Mouse (Mus musculus): Measurements from ENCODE around the gene Cdk14. TPM values are rescaled to one million over a fixed set of nuclear protein-coding genes. Genes with fewer than 3 reads are reported as not detected.

Gene Cdk14
- polyA plus RNA-seq, 1 experiment from 2014 or later = 22.7 TPM

DNA sequence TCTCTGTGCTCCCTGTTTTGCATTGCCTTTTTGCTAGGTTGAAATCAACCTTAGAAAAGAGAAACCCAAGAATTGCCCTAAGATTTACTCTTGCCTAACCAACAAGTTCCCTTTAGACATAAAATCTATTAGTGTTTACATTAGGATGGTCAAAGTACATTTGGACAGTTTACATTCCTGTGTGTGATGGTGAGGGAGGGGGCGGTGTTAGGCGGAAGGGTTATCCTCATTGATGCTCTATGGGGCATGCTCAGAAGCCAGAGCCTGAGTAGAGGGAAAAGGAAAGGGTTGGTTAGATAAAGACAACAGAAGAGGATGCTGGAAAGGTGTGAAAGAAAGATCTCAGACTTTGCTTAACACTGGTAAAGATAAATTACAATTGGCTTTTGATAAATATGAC, 8.2 kb downstream of the Cdk14 start:
- 92% methylated on average over 2 of the region's 2 CpGs for WGBS
- ATAC-seq (ENCODE audit: insufficient number of reproducible peaks, low FRiP score, low TSS enrichment, low read depth) (no peak), DNase-seq (ENCODE audit: low spot score) (no peak)
- Histone ChIP-seq H3K27ac (replicated peaks; ENCODE audit: low read depth, low read length) (no peak overlapping the region), H3K27me3 (ENCODE audit: control insufficient read depth, insufficient read depth, low read length) (no peaks in the 10 kb centered on the region), H3K9me3 (ENCODE audit: control insufficient read depth, low read length) (no peaks in the 10 kb centered on the region), H3K4me2 (ENCODE audit: low read depth, severe bottlenecking) (no peak overlapping the region), H3K4me3 (ENCODE audit: low read depth, low read length) (no peak overlapping the region), H3K9ac (ENCODE audit: low read length) (no peak overlapping the region), H3K36me3 (ENCODE audit: control insufficient read depth, insufficient read depth, low read length) (no peaks in the 10 kb centered on the region), H3K4me1 (ENCODE audit: control insufficient read depth, insufficient read depth, low read length) (no peaks in the 10 kb centered on the region)

DNA sequence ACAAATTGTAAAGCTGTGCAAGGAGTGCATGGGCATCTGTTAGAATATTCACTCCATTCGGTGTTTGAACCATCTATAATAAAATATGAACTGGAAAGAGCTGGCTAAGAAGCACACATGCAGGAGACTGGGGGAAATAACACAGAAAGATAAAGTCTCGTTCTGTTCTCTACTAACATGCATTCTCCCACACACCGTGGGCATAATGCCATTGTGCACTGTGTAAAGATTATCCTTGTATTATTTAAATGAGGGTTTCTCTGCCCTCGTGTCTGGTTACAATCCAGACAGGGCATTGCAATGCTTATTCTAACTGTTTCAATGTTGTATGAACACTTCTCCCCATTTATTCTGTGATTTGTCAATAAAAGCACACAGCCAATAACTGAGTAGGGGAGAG, 18.1 kb downstream of the Cdk14 start:
- Histone ChIP-seq H3K9me3 (ENCODE audit: control insufficient read depth, low read length) (no peaks in the 10 kb centered on the region), H3K27ac (replicated peaks; ENCODE audit: low read depth, low read length) (no peak overlapping the region), H3K4me3 (ENCODE audit: low read depth, low read length) (no peak overlapping the region), H3K36me3 (ENCODE audit: control insufficient read depth, insufficient read depth, low read length) (no peaks in the 10 kb centered on the region), H3K9ac (ENCODE audit: low read length) (no peak overlapping the region), H3K27me3 (ENCODE audit: control insufficient read depth, insufficient read depth, low read length) (no peaks in the 10 kb centered on the region), H3K4me2 (ENCODE audit: low read depth, severe bottlenecking) (no peak overlapping the region), H3K4me1 (ENCODE audit: control insufficient read depth, insufficient read depth, low read length) (no peaks in the 10 kb centered on the region)
- DNase-seq (ENCODE audit: low spot score) = no peak
- ATAC-seq (ENCODE audit: insufficient number of reproducible peaks, low FRiP score, low TSS enrichment, low read depth) = no peak
- 86% methylated on average over 4 of the region's 4 CpGs for WGBS

DNA sequence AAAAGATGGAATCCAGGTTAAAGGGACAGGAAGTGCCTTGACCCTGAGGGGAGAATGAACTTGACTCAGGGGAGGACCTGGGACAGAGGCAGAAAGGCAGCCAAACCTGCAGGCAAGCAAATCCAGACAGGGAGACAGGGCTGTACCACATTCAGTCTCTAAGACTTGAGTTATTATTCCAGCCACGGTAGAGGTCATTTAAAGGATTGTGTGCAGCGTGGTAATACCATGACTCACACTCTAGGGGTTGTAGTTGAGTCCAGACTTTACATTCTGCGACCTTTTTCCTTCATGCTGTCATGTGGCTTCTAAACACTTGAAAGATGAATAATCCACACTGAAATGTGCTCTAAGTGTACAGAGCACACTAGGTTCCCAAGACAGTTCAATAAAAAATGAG, 27.3 kb downstream of the Cdk14 start:
- H3K9ac ChIP-seq (ENCODE audit: low read length) = no peak overlapping the region
- no peaks in the 10 kb centered on the region for H3K4me1 ChIP-seq (ENCODE audit: control insufficient read depth, insufficient read depth, low read length)
- no peak for DNase-seq (ENCODE audit: low spot score)
- H3K27me3 ChIP-seq (ENCODE audit: control insufficient read depth, insufficient read depth, low read length) = no peaks in the 10 kb centered on the region
- H3K36me3 ChIP-seq (ENCODE audit: control insufficient read depth, insufficient read depth, low read length) = no peaks in the 10 kb centered on the region
- no peaks in the 10 kb centered on the region for H3K9me3 ChIP-seq (ENCODE audit: control insufficient read depth, low read length)
- H3K27ac ChIP-seq (replicated peaks; ENCODE audit: low read depth, low read length) = no peak overlapping the region
- H3K4me3 ChIP-seq (ENCODE audit: low read depth, low read length) = no peak overlapping the region
- no peak overlapping the region for H3K4me2 ChIP-seq (ENCODE audit: low read depth, severe bottlenecking)
- WGBS = 61% methylated on average over 3 of the region's 3 CpGs
- ATAC-seq (ENCODE audit: insufficient number of reproducible peaks, low FRiP score, low TSS enrichment, low read depth) = no peak

DNA sequence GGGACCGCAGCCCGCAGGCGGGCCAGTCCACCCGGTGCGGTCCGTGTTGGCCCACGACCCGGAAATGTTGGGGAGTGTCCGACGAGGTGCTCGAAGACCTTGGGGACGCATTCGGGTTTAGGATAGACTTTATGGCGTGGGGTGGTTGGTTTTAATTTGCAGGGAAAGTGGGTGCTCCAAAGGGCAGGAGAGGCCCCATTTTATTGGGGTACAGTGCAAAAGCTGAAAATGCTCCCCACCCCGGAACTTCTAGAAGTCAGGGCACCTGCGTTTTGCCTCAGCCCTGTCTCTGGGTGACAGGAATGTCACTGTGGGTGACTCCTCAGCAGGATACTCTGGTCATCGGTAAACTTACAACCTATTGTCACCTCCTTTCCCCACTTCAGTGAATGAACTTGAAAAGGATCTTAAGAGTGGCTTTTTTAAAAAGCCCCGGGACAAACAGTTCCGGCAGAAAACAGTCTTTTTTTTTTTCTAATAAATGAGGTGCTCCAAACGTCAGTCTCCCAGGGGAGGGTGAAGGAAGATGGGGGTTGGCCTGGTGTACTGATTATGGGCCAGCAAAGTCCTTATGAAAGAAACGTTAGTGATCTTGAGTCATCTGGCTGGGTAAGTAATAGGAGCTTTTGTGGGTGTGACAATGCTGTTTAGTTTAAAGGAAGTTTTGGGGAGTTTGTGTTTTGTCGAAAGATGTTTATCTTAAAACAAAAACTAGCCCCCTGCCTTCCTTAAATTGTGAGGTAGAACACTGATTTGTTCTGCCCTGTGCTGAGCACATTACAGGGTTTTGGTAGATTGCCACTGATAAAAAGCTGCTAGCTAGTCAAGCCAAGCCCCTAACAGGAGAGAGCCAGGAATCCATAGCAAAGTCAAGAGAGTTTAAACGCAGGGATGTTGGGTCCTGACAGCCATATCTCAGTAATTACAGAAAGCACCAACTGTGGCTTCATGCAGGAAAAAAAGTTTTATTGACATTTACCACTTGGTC, 39.1 kb downstream of the Cdk14 start:
- Histone ChIP-seq H3K4me2 (ENCODE audit: low read depth, severe bottlenecking) (peak overlapping the region; percentile 61), H3K9me3 (ENCODE audit: control insufficient read depth, low read length) (no peaks in the 10 kb centered on the region), H3K36me3 (ENCODE audit: control insufficient read depth, insufficient read depth, low read length) (no peaks in the 10 kb centered on the region), H3K27ac (replicated peaks; ENCODE audit: low read depth, low read length) (peak overlapping the region; percentile 87), H3K4me1 (ENCODE audit: control insufficient read depth, insufficient read depth, low read length) (0 out of 2 replicates have a peak, but pooled peaks cover 6% of the 10 kb centered on the region), H3K4me3 (ENCODE audit: low read depth, low read length) (peak overlapping the region; percentile 72), H3K27me3 (ENCODE audit: control insufficient read depth, insufficient read depth, low read length) (no peaks in the 10 kb centered on the region), H3K9ac (ENCODE audit: low read length) (peak overlapping the region; percentile 90)
- ATAC-seq (ENCODE audit: insufficient number of reproducible peaks, low FRiP score, low TSS enrichment, low read depth) (peak; percentile 20; the same call in 1 of the 2 replicates), DNase-seq (ENCODE audit: low spot score) (no peak)
- 3% methylated on average over 23 of the region's 23 CpGs for WGBS

DNA sequence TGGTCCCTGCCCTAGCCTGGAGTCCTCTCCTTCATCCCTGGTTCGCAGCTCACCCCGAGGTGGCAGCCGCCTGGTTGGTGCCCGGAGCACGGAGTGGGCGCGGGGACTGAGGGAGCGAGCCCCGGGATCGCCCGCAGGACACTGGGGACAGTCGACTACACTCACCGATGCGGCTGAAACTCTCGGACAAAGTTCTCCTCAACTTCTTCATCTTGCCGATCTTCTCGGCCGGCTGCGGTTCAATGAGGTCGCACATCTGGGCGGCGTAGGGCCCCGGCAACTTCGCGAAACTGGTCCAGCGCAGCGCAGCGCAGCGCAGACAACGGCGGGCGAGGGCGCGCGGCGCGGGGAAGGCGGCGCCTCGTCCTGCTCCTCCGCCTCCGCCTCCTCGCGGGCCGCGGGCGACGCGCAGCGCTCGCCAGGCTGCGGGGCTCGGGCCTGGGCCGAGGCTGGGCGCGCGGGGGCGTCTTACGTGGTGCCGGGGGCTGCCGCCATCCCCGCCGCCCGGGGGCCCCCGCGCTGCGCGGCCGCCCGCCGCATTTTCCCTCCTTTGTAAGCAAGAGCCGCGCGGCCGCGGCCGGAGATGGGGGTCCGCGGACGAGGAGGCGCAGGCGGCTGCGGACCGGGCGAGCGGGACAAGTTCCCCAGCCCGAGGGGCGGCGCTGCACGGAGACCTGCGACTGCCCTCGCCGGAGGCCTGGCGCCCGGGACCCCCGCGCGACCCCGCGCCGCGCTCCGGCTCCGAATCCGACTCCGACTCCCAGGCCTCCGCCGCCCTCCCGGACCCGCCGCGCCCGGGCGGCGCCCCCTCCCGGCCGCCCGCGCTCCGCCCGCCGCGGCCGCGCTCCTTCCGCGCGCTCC, 40.0 kb downstream of the Cdk14 start:
- ATAC-seq (ENCODE audit: insufficient number of reproducible peaks, low FRiP score, low TSS enrichment, low read depth) = peak; percentile 92
- DNase-seq (ENCODE audit: low spot score) = peak; percentile 80
- peak overlapping the region; percentile 61 for H3K4me2 ChIP-seq (ENCODE audit: low read depth, severe bottlenecking)
- H3K27me3 ChIP-seq (ENCODE audit: control insufficient read depth, insufficient read depth, low read length) = no peaks in the 10 kb centered on the region
- 0 out of 2 replicates have a peak, but pooled peaks cover 6% of the 10 kb centered on the region for H3K4me1 ChIP-seq (ENCODE audit: control insufficient read depth, insufficient read depth, low read length)
- H3K9me3 ChIP-seq (ENCODE audit: control insufficient read depth, low read length) = no peaks in the 10 kb centered on the region
- peak overlapping the region; percentile 72 for H3K4me3 ChIP-seq (ENCODE audit: low read depth, low read length)
- no peaks in the 10 kb centered on the region for H3K36me3 ChIP-seq (ENCODE audit: control insufficient read depth, insufficient read depth, low read length)
- H3K27ac ChIP-seq (replicated peaks; ENCODE audit: low read depth, low read length) = peak overlapping the region; percentile 87
- WGBS = under 1% methylated on average over 99 of the region's 128 CpGs
- peak overlapping the region; percentile 90 for H3K9ac ChIP-seq (ENCODE audit: low read length)

DNA sequence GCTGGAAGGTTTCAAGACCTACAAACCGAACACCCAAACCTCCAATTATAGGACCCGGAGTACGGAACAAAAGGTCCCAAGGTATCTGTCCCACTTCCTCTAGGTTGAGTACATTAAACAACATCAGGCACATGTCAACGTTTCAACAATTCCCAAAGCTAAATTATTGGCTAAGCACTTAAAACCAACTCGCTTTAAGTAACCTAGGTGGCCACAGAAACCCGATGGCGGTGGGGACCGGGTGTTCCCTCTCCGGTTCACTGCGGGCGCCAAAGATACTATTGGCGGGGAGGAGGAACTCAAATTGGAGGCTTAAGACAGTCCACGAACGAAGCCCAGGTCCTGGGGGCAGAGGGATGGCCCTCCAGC, 40.6 kb downstream of the Cdk14 start:
- no peaks in the 10 kb centered on the region for H3K9me3 ChIP-seq (ENCODE audit: control insufficient read depth, low read length)
- H3K4me2 ChIP-seq (ENCODE audit: low read depth, severe bottlenecking) = peak overlapping the region; percentile 61
- H3K27me3 ChIP-seq (ENCODE audit: control insufficient read depth, insufficient read depth, low read length) = no peaks in the 10 kb centered on the region
- no peak for ATAC-seq (ENCODE audit: insufficient number of reproducible peaks, low FRiP score, low TSS enrichment, low read depth)
- peak overlapping the region; percentile 72 for H3K4me3 ChIP-seq (ENCODE audit: low read depth, low read length)
- DNase-seq (ENCODE audit: low spot score) = no peak
- no peaks in the 10 kb centered on the region for H3K36me3 ChIP-seq (ENCODE audit: control insufficient read depth, insufficient read depth, low read length)
- H3K9ac ChIP-seq (ENCODE audit: low read length) = peak overlapping the region; percentile 90
- 0 out of 2 replicates have a peak, but pooled peaks cover 6% of the 10 kb centered on the region for H3K4me1 ChIP-seq (ENCODE audit: control insufficient read depth, insufficient read depth, low read length)
- 1% methylated on average over 14 of the region's 14 CpGs for WGBS
- peak overlapping the region; percentile 87 for H3K27ac ChIP-seq (replicated peaks; ENCODE audit: low read depth, low read length)

DNA sequence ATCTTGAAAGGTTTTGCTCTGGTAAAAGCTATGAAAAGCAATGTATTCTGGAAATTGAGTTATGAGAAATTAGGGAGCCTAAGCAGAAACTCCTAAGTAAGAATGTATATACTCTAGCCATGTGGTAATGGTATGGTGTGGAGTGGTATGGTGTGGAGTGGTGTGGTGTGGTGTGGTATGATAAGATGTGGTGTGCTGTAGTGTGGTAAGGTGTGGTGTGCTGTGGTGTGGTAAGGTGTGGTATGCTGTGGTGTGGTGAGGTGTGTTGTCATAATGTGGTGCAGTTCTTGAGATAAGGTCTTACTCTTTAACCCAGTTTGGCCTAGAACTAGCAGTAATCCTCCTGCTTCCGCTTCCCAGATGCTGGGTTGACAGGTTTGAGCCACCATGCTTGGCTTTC, 45.7 kb downstream of the Cdk14 start:
- 86% methylated on average over 1 of the region's 1 CpGs for WGBS
- Histone ChIP-seq H3K27ac (replicated peaks; ENCODE audit: low read depth, low read length) (no peak overlapping the region), H3K9me3 (ENCODE audit: control insufficient read depth, low read length) (no peaks in the 10 kb centered on the region), H3K4me1 (ENCODE audit: control insufficient read depth, insufficient read depth, low read length) (0 out of 2 replicates have a peak, but pooled peaks cover 6% of the 10 kb centered on the region), H3K4me2 (ENCODE audit: low read depth, severe bottlenecking) (no peak overlapping the region), H3K36me3 (ENCODE audit: control insufficient read depth, insufficient read depth, low read length) (no peaks in the 10 kb centered on the region), H3K4me3 (ENCODE audit: low read depth, low read length) (no peak overlapping the region), H3K27me3 (ENCODE audit: control insufficient read depth, insufficient read depth, low read length) (no peaks in the 10 kb centered on the region), H3K9ac (ENCODE audit: low read length) (no peak overlapping the region)
- DNase-seq (ENCODE audit: low spot score) = no peak
- no peak for ATAC-seq (ENCODE audit: insufficient number of reproducible peaks, low FRiP score, low TSS enrichment, low read depth)

DNA sequence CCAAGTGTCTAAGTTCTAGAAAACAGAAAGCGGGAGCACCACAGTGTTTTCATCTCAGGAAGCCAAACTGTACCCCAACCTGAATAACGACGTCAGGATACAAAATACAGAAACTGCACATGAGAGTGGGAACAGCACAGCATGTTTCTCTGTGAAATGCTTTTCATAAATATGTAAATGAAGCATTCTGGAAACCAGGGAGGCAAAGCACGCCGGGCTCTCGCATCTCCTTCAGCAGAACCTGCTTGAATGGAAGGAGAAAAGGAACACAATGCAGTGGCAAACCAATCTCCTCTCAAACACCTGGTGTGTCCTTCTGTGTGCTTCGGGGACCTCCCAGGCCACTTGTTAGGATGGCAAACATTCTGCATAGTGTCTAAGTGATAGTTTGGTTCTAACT, 46.6 kb downstream of the Cdk14 start:
- H3K9me3 ChIP-seq (ENCODE audit: control insufficient read depth, low read length) = no peaks in the 10 kb centered on the region
- H3K27ac ChIP-seq (replicated peaks; ENCODE audit: low read depth, low read length) = no peak overlapping the region
- H3K4me3 ChIP-seq (ENCODE audit: low read depth, low read length) = no peak overlapping the region
- DNase-seq (ENCODE audit: low spot score) (no peak), ATAC-seq (ENCODE audit: insufficient number of reproducible peaks, low FRiP score, low TSS enrichment, low read depth) (no peak)
- H3K27me3 ChIP-seq (ENCODE audit: control insufficient read depth, insufficient read depth, low read length) = no peaks in the 10 kb centered on the region
- WGBS = 84% methylated on average over 7 of the region's 7 CpGs
- no peaks in the 10 kb centered on the region for H3K36me3 ChIP-seq (ENCODE audit: control insufficient read depth, insufficient read depth, low read length)
- H3K4me2 ChIP-seq (ENCODE audit: low read depth, severe bottlenecking) = no peak overlapping the region
- H3K4me1 ChIP-seq (ENCODE audit: control insufficient read depth, insufficient read depth, low read length) = 0 out of 2 replicates have a peak, but pooled peaks cover 1% of the 10 kb centered on the region
- H3K9ac ChIP-seq (ENCODE audit: low read length) = no peak overlapping the region

Measured in limb, embryonic 11.5 days (tissue).